Mouse (Mus musculus): ENCODE results near the gene Ncstn. TPM values are rescaled to one million over a fixed set of nuclear protein-coding genes. Genes with fewer than 3 reads are reported as not detected.

Gene Ncstn
- total RNA-seq (2021), result 89.8 and 101 TPM in 2 replicates
- long read RNA-seq, experiment 1, transcript Ncstn-201 (17 exons, 2,901 nt), result major isoform, 73 of 96 reads
- long read RNA-seq, experiment 1, partial matches to known transcripts, result 10 of 96 reads
- long read RNA-seq, experiment 1, other reads (novel, unspliced or antisense), result 11 of 96 reads
- long read RNA-seq, experiment 2, transcript Ncstn-201 (17 exons, 2,901 nt), result major isoform, 61 of 76 reads
- long read RNA-seq, experiment 2, partial matches to known transcripts, result 7 of 76 reads
- long read RNA-seq, experiment 2, other reads (novel, unspliced or antisense), result 7 of 76 reads

GRCm38 (mm10) chr1:172082101-172082898 is at the start of gene Ncstn, which contains the start of gene Copa:
Gene Ncstn, minus strand, starts transcription at chr1:172082795.
Gene Copa, plus strand, starts transcription at chr1:172082529.
- DNase-seq, result peak; percentile 95

GRCm38 (mm10) chr1:172132319-172132718 is 49.7 kb upstream of the Ncstn start:
- peak; percentile 29 for DNase-seq

GRCm38 (mm10) chr1:172129780-172130179 is 47.2 kb upstream of the Ncstn start:
- DNase-seq, result no peak

GRCm38 (mm10) chr1:172129108-172129507 is 46.5 kb upstream of the Ncstn start:
- peak; percentile 33 for DNase-seq

- DNase-seq, result no peak
These were observed 46.0 kb upstream of the Ncstn start for GRCm38 (mm10) chr1:172128563-172128962.

- DNase-seq, result peak; percentile 68
These were observed 44.9 kb upstream of the Ncstn start for GRCm38 (mm10) chr1:172127487-172127886.

DNA sequence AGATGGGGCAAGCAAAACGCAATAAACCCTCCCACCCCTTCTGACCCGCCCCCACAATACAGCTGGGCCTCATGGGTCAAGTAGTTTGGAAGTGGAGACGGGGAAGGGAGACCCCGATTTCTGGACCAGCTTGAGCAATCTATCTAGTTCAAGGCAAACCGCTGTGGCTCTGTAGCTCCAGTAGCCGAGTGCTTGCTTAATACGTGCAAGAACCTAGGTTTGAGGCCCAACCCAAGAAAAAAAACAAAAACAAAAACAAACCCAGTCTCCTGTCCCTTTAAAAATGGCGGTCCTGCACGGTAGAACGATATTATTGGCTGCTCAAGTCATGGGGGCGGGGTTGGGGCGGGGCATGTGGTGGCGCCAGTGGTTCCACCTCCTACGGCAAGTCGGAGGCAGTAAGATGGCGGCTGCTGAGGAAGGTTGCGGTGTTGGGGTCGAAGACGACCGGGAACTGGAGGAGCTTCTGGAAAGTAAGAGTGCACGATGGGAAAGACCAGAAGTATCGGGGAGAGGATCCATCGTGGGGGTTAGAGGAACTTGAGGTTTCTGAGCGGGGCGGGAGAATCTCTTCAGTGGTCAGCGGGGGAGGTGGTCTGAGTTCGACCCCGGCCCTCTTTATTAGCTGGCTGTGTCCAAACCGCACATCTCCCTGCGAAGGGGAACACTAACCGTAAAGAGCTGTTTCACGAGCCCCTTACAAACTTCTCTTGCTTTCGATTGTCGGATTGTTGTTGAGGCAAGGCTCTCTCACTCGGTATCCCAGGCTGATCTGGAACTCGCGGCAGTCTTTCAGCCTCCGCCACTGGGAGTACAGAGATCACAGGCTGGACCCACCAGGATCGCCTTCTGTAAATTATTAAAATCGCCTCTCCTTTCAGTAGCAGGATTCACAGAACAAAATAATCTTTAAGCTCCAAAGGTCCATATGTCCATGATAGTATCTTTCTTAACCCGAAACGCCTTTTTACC is 44.1 kb upstream of the Ncstn start, which contains the start of gene Pex19:
Pex19 (plus strand) TSS at position 380 of the 972 bp plus-strand sequence.
- DNase-seq, result peak; percentile 91

GRCm38 (mm10) chr1:172124572-172124971 is 42.0 kb upstream of the Ncstn start:
- DNase-seq, result no peak

GRCm38 (mm10) chr1:172122671-172123070 is 40.1 kb upstream of the Ncstn start:
- no peak for DNase-seq

GRCm38 (mm10) chr1:172119720-172120119 is 37.1 kb upstream of the Ncstn start:
- peak; percentile 61 for DNase-seq

DNA sequence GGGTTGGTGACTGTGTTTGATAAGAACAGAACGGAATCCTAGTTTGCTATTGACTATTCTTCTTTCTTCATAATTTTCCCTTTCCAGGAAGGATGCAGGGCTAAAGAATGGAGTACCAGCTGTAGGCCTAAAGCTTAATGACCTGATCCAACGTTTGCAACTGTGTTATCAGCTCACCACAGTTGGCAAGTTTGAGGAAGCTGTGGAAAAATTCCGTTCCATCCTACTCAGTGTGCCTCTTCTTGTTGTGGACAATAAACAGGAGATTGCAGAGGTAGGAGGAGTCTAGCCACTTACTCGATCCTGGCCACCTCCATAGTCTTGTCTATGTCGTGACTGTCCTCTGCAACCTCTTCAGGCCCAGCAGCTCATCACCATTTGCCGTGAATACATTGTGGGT is 36.5 kb upstream of the Ncstn start:
- no peak for DNase-seq

- no peak for DNase-seq
These were observed 34.4 kb upstream of the Ncstn start for GRCm38 (mm10) chr1:172116948-172117347.

- no peak for DNase-seq
These were observed 25.3 kb upstream of the Ncstn start for GRCm38 (mm10) chr1:172107777-172108477.

DNA sequence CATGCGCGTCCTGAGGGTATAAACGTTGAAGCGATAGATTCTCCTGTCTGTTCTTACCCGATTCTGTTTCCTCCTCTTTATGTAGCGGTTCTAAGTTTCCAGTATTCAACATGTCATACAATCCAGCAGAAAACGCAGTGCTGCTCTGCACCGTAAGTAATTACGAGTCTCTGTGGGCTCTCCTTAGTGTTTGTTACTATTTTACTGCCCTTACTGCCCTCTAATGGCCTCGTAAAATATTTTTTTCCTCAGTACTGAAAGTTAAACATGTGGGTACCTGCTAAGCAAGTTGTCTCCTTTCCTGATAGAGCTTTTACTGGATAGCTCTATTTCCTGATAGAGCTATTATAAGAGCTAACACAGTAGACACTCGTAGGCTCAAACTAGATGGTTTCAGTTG is 22.5 kb upstream of the Ncstn start:
- DNase-seq, result no peak

DNA sequence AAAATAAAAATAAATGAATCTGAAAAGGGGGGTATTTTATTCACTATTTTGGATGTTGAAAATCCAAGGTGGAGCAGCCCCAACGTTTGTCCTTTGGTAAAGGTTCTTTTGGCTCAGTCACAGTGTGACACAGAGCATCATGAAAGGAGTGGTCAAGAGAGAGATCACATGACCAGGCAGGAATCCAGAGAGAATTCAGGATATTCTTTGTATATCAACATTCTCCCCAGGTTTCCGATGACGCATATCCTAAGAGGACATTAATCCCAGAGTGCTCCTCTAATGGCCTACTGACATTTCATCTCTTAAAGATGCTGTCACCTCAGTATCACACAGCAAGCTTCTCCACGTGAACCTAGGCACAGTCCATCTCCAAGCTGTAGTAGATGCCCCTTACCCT is 21.0 kb upstream of the Ncstn start:
- no peak for DNase-seq

DNA sequence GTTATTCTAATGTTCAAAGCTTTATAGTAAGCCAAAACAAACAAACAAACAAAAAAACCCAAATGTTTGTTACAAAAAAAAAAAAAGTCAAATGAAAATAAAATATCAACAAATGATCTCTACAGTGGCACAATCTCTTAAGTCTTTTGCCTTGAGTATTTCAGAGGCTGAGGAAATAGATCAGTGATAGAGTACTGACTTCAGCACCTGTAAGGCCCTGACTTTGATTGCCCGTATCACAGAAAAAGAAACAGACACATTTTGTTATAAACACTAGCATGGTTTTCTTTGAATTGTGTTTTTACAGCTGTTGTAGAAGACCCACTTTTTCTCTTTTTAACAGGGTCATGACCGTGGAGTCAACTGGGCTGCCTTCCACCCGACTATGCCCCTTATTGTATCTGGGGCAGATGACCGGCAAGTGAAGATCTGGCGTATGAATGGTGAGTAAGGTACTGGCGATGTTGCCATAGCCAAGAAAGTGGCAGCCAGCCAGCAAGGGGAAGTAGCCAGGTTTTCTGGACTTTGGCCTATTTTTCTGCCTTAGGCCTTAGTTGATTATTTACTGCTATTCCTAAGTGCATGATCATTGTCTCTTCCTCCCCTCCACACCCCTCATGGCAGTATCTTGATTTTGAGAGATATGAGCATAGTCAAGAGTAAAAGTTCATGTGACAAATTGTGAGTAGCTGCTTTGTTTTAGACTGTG is 16.9 kb upstream of the Ncstn start:
- peak; percentile 61 for DNase-seq

GRCm38 (mm10) chr1:172095202-172095601 is 12.6 kb upstream of the Ncstn start:
- no peak for DNase-seq

GRCm38 (mm10) chr1:172094295-172094694 is 11.7 kb upstream of the Ncstn start:
- DNase-seq, result no peak

DNA sequence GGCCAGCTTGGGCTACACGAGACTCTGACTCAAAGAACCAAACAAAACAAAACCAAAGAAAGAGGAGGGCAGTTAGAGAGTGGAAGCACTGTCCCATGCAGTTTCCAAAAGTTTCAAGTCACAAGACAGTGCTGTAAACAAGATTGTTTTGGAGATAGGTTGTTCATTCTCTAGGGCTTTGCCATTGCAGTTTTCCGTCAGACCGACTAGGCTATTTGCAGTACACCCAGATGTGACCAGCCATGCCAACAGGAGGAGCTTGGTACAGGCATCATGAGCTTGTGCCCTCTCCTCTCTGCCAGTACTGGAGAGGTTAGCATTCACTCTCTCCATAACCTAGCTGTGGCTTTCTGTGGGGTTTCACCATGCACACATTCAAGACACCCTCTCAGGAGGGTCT is 10.9 kb upstream of the Ncstn start:
- no peak for DNase-seq

GRCm38 (mm10) chr1:172082899-172083445 is 377 bp upstream of the Ncstn start:
- DNase-seq, result no peak

GRCm38 (mm10) chr1:172077981-172078380 is 4.6 kb downstream of the Ncstn start:
- peak; percentile 72 for DNase-seq
